In genomic region chr8:115881881-115882280, GRCm38 (mm10) we compare ENCODE assay signal across 17 mouse cellular contexts.
"Had no signal": no experiment of that assay in that cellular context is flagged by ENCODE, and none has a peak within 500 bp of the region (broad histone marks: within the 10 kb centered on the region; RNA-seq: fewer than 3 reads in every experiment).

No protein-coding gene starts in this region.

- DNase-seq: gastrocnemius, adult 2 months; gastrocnemius, postnatal 10 days; gastrocnemius, postnatal 25 days; heart, adult 2 months; heart, postnatal 14 days; heart, postnatal 36 days; kidney, adult 18-20 months; kidney, adult 8-10 months; kidney, postnatal 10 days; kidney, postnatal 25 days; kidney, postnatal 4 days; left cerebral cortex, postnatal 4 days had no signal

- ATAC-seq: hindbrain, embryonic 16.5 days; inflammation-experienced regulatory T-cells, adult 6 months; intestine, embryonic 15.5 days; intestine, postnatal 0 days; liver, embryonic 12.5 days had no signal
